Mouse (Mus musculus) stomach, embryonic 15.5 days (tissue): ENCODE measurements around the gene Ppp1r16b. TPM values are rescaled to one million over a fixed set of nuclear protein-coding genes. Genes with fewer than 3 reads are reported as not detected.

Source experiments
- ATAC-seq: fragments of 200-750 bp; cut with Nextera tagmentation; 2 replicates; pipeline ENCODE4 v1.8.0; 2017; ENCODE audit warnings: low read depth, moderate number of reproducible peaks, moderate TSS enrichment; ENCODE audit not compliant: insufficient read depth, low FRiP score
- H3K27ac ChIP-seq: fragments of 300-500 bp; sonication (generic); 2 replicates; pipeline ENCODE4 v1.5.1; 2015; ENCODE audit warnings: mild to moderate bottlenecking, inconsistent platforms
- H3K27me3 ChIP-seq: fragments of 300-500 bp; sonication (generic); replicated peaks from 2 replicates; pipeline ENCODE4 v1.6.1; 2015; ENCODE audit warnings: inconsistent platforms
- H3K36me3 ChIP-seq: fragments of 300-500 bp; sonication (generic); 2 replicates; pipeline ENCODE4 v1.6.1; 2015; ENCODE audit warnings: inconsistent platforms
- H3K4me1 ChIP-seq: fragments of 300-500 bp; sonication (generic); 2 replicates; pipeline ENCODE4 v1.6.1; 2015; ENCODE audit warnings: inconsistent platforms
- H3K4me2 ChIP-seq: fragments of 300-500 bp; sonication (generic); 2 replicates; pipeline ENCODE4 v1.6.1; 2015; ENCODE audit warnings: mild to moderate bottlenecking, inconsistent platforms
- H3K4me3 ChIP-seq: fragments of 300-500 bp; sonication (generic); replicated peaks from 2 replicates; pipeline ENCODE4 v1.5.1; 2015; ENCODE audit warnings: inconsistent platforms
- H3K9ac ChIP-seq: fragments of 300-500 bp; sonication (generic); 2 replicates; pipeline ENCODE4 v1.6.1; 2015; ENCODE audit warnings: inconsistent platforms
- H3K9me3 ChIP-seq: fragments of 300-500 bp; sonication (generic); 2 replicates; pipeline ENCODE4 v1.6.1; 2016; ENCODE audit warnings: inconsistent platforms
- WGBS: fragments of 180-500 bp; shearing (Covaris S2); methylation state at CpG from one replicate; pipeline ENCODE4 v1.1.7; 2015; 5-methylcytosine and 5-hydroxymethylcytosine counted together
- polyA plus RNA-seq: library from polyadenylated mRNA; unstranded; fragments of >200 nt; fragmentation: Nextera tagmentation; extraction: Ambion mirVana; gene quantifications from 2 replicates; pipeline ENCODE4 v1.2.1, GENCODE M21; 2015

Gene Ppp1r16b
- polyA plus RNA-seq, 1 experiment from 2014 or later: 4.2 TPM

DNA sequence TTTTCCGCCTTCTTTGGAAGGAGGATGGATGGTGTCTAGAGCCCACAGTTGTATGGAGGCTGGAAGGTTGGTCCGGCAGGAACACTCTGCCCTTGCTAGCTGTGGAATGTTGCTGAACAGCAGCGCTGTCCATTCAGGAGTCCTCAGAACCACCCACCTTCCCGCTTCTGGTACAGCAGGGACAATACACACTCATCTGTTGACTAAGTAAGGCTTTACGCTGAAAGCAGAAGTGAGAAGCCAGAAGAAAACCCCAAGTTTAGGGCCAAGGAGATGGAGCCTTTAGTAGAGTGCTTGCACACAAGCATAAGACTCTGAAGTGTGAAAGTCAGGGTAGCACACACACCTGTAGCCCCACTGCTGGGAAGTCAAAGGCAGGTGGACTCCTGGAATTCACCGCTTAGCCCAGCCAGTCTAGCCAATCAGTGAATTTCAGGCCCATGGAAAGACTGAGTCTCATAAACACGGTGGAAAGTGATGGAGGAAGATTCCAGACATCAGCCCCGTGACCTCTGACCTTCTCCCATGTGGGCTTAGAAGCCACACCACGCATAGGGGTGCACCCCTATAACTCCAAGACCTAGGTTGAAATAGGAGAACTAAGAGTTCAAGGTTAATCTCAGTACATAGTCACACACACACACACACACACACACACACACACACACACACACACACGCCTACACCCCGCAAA is 17.3 kb downstream of the Ppp1r16b start:
- no peak overlapping the region for H3K9ac ChIP-seq
- no peaks in the 10 kb centered on the region for H3K4me1 ChIP-seq
- no peaks in the 10 kb centered on the region for H3K9me3 ChIP-seq
- no peak overlapping the region for H3K4me3 ChIP-seq
- no peak for ATAC-seq
- H3K27ac ChIP-seq: no peak overlapping the region
- H3K36me3 ChIP-seq: no peaks in the 10 kb centered on the region
- H3K4me2 ChIP-seq: no peak overlapping the region
- H3K27me3 ChIP-seq: no peaks in the 10 kb centered on the region
- 44% methylated on average over 11 of the region's 11 CpGs for WGBS

GRCm38 (mm10) chr2:158683038-158683413 is 17.8 kb downstream of the Ppp1r16b start:
- no peak overlapping the region for H3K4me3 ChIP-seq
- H3K4me2 ChIP-seq: no peak overlapping the region
- no peaks in the 10 kb centered on the region for H3K9me3 ChIP-seq
- H3K36me3 ChIP-seq: no peaks in the 10 kb centered on the region
- no peak overlapping the region for H3K27ac ChIP-seq
- WGBS: 23% methylated on average over 4 of the region's 4 CpGs
- H3K9ac ChIP-seq: no peak overlapping the region
- no peaks in the 10 kb centered on the region for H3K27me3 ChIP-seq
- peaks cover 5% of the 10 kb centered on the region; the same call in 1 of the 2 replicates for H3K4me1 ChIP-seq
- ATAC-seq: no peak

- Histone ChIP-seq H3K9me3 (no peaks in the 10 kb centered on the region), H3K4me3 (no peak overlapping the region), H3K36me3 (no peaks in the 10 kb centered on the region), H3K4me2 (no peak overlapping the region), H3K27me3 (no peaks in the 10 kb centered on the region), H3K4me1 (peaks cover 6% of the 10 kb centered on the region; the same call in 1 of the 2 replicates), H3K9ac (no peak overlapping the region), H3K27ac (no peak overlapping the region)
- whole genome bisulfite sequencing: 60% methylated on average over 9 of the region's 9 CpGs
- no peak for ATAC-seq
Measured at GRCm38 (mm10) chr2:158684247-158684843, 19.1 kb downstream of the Ppp1r16b start.

- H3K4me3 ChIP-seq: no peak overlapping the region
- no peak overlapping the region for H3K9ac ChIP-seq
- 84% methylated on average over 3 of the region's 3 CpGs for WGBS
- peaks cover 6% of the 10 kb centered on the region; the same call in 1 of the 2 replicates for H3K4me1 ChIP-seq
- no peak overlapping the region for H3K27ac ChIP-seq
- no peak for ATAC-seq
- H3K27me3 ChIP-seq: no peaks in the 10 kb centered on the region
- no peak overlapping the region for H3K4me2 ChIP-seq
- no peaks in the 10 kb centered on the region for H3K9me3 ChIP-seq
- H3K36me3 ChIP-seq: no peaks in the 10 kb centered on the region
Measured at GRCm38 (mm10) chr2:158684910-158685309, 19.7 kb downstream of the Ppp1r16b start.

GRCm38 (mm10) chr2:158686394-158686793 is 21.2 kb downstream of the Ppp1r16b start:
- H3K9ac ChIP-seq: no peak overlapping the region
- ATAC-seq: no peak
- no peaks in the 10 kb centered on the region for H3K9me3 ChIP-seq
- H3K4me2 ChIP-seq: no peak overlapping the region
- peaks cover 6% of the 10 kb centered on the region; the same call in 1 of the 2 replicates for H3K4me1 ChIP-seq
- no peak overlapping the region for H3K4me3 ChIP-seq
- H3K27ac ChIP-seq: no peak overlapping the region
- 34% methylated on average over 2 of the region's 2 CpGs for WGBS
- no peaks in the 10 kb centered on the region for H3K36me3 ChIP-seq
- H3K27me3 ChIP-seq: no peaks in the 10 kb centered on the region

DNA sequence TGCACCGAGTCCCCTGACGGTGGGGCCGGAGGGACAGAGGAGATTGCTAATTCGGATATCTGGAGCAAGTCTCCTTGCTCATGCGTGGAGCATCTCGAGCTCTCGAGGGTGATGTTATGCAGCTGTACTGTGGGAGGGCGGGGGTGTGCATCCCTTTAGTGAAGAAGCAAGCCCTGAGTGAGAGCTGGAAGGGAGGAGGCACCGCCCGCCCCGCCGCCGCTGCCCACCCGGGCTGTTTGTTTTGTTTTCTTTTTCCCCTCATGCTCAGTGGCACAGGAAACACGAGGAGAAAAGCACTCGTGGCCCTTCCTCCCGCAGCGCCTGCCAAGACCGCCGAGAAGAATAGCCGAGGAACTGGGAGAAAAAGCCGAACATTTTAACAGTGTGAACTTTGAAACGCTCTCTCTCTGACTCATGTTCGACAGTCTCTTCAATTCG is 22.6 kb downstream of the Ppp1r16b start:
- H3K9ac ChIP-seq: no peak overlapping the region
- no peaks in the 10 kb centered on the region for H3K27me3 ChIP-seq
- ATAC-seq: no peak
- H3K36me3 ChIP-seq: no peaks in the 10 kb centered on the region
- 0 out of 2 replicates have a peak overlapping the region, but pooled peaks have one; percentile 21 for H3K4me2 ChIP-seq
- 40% methylated on average over 25 of the region's 25 CpGs for WGBS
- no peak overlapping the region; the same call in 1 of the 2 replicates for H3K4me3 ChIP-seq
- H3K27ac ChIP-seq: no peak overlapping the region
- no peaks in the 10 kb centered on the region for H3K9me3 ChIP-seq
- peaks cover 6% of the 10 kb centered on the region; the same call in 1 of the 2 replicates for H3K4me1 ChIP-seq

DNA sequence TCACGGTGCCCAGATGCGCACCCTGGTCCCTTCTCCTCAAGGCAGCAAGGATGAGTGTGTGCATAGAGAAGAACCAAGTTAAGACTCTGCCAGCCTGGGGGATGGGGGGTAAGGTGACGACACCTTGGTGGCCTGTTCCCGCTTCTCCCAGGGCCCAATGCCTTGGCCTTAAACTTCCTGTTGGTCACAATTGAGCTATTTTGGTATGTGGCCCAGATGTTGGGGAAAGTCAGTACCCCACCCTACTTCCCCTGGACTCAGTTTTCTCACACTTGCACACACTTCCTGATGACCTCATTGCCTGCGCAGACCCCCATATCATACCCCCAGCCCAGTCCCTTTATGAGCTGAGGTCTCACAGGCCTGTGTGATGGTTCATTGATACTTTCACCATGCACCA is 23.9 kb downstream of the Ppp1r16b start:
- no peaks in the 10 kb centered on the region for H3K36me3 ChIP-seq
- WGBS: 80% methylated on average over 5 of the region's 5 CpGs
- H3K4me1 ChIP-seq: peaks cover 6% of the 10 kb centered on the region; the same call in 1 of the 2 replicates
- no peak overlapping the region for H3K4me3 ChIP-seq
- H3K27ac ChIP-seq: peak overlapping the region; percentile 12; the same call in 1 of the 2 replicates
- no peaks in the 10 kb centered on the region for H3K9me3 ChIP-seq
- no peak overlapping the region for H3K4me2 ChIP-seq
- H3K9ac ChIP-seq: no peak overlapping the region
- no peaks in the 10 kb centered on the region for H3K27me3 ChIP-seq
- ATAC-seq: no peak

GRCm38 (mm10) chr2:158689640-158690039 is 24.4 kb downstream of the Ppp1r16b start:
- no peak overlapping the region for H3K27ac ChIP-seq
- H3K27me3 ChIP-seq: no peaks in the 10 kb centered on the region
- no peak overlapping the region for H3K4me2 ChIP-seq
- no peaks in the 10 kb centered on the region for H3K9me3 ChIP-seq
- no peak overlapping the region for H3K9ac ChIP-seq
- 68% methylated on average over 7 of the region's 7 CpGs for WGBS
- no peak overlapping the region for H3K4me3 ChIP-seq
- peaks cover 6% of the 10 kb centered on the region; the same call in 1 of the 2 replicates for H3K4me1 ChIP-seq
- no peak for ATAC-seq
- no peaks in the 10 kb centered on the region for H3K36me3 ChIP-seq

- Histone ChIP-seq H3K27me3 (no peaks in the 10 kb centered on the region), H3K4me3 (no peak overlapping the region), H3K4me2 (no peak overlapping the region), H3K9ac (no peak overlapping the region), H3K36me3 (no peaks in the 10 kb centered on the region), H3K27ac (no peak overlapping the region), H3K4me1 (peaks cover 6% of the 10 kb centered on the region; the same call in 1 of the 2 replicates), H3K9me3 (no peaks in the 10 kb centered on the region)
- WGBS: 68% methylated on average over 8 of the region's 8 CpGs
- no peak for ATAC-seq
Measured at GRCm38 (mm10) chr2:158690116-158690515, 24.9 kb downstream of the Ppp1r16b start.

DNA sequence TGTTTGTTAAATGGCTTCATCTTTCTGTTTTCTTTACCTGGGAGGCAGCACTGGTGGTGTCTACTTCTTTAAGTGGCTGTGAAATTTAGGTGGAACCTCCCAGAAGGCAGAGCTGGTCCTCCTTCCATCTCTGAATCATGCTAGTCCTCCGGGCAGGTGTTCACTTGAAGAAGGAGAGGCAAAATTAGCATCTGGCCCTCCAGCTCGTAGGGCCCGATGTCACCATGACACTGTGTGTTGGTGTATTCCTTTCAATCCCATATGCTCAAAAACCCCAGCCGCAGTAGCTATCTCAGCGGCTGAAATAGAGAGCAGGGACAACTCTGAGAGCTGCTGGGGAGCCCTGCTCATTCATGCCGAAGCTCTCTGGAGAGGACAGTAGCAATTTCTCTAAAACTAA is 27.0 kb downstream of the Ppp1r16b start:
- no peak overlapping the region for H3K9ac ChIP-seq
- peaks cover 6% of the 10 kb centered on the region; the same call in 1 of the 2 replicates for H3K4me1 ChIP-seq
- 84% methylated on average over 6 of the region's 6 CpGs for WGBS
- no peak overlapping the region for H3K27ac ChIP-seq
- H3K27me3 ChIP-seq: no peaks in the 10 kb centered on the region
- H3K4me3 ChIP-seq: no peak overlapping the region
- no peaks in the 10 kb centered on the region for H3K9me3 ChIP-seq
- H3K36me3 ChIP-seq: no peaks in the 10 kb centered on the region
- ATAC-seq: no peak
- H3K4me2 ChIP-seq: no peak overlapping the region

- 85% methylated on average over 27 of the region's 27 CpGs for WGBS
- H3K9ac ChIP-seq: no peak overlapping the region
- H3K4me1 ChIP-seq: no peaks in the 10 kb centered on the region
- no peak overlapping the region for H3K4me2 ChIP-seq
- no peaks in the 10 kb centered on the region for H3K36me3 ChIP-seq
- H3K27me3 ChIP-seq: no peaks in the 10 kb centered on the region
- no peaks in the 10 kb centered on the region for H3K9me3 ChIP-seq
- no peak overlapping the region for H3K4me3 ChIP-seq
- H3K27ac ChIP-seq: no peak overlapping the region
- no peak for ATAC-seq
Measured at GRCm38 (mm10) chr2:158695811-158696210, 30.6 kb downstream of the Ppp1r16b start.

DNA sequence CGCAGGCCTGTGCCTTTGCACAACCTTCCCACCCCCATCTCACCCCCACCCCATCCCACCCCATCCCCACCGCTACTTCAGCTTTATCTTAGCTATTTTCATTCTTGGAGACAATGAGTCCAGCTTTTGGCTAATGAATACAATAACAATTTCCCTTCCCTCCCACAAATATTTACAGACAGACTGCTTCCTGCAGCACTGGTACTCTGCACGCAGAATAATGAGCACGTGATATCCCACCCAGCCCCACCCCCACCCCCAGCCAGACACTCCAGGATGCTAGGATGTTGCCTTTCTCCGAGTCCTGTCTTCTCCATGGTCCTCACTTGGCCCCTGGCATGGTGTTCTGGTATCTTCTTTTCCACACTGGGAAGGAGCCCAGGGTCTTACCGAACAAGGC is 31.3 kb downstream of the Ppp1r16b start:
- Histone ChIP-seq H3K9ac (no peak overlapping the region), H3K9me3 (no peaks in the 10 kb centered on the region), H3K4me1 (no peaks in the 10 kb centered on the region), H3K4me3 (no peak overlapping the region), H3K36me3 (no peaks in the 10 kb centered on the region), H3K4me2 (no peak overlapping the region), H3K27ac (no peak overlapping the region), H3K27me3 (no peaks in the 10 kb centered on the region)
- no peak for ATAC-seq
- WGBS: 66% methylated on average over 6 of the region's 6 CpGs
